ENCODE assay signal across 12 mouse cellular contexts in genomic region chr1:86510676-86511441, GRCm38 (mm10). TPM values are rescaled to one million over a fixed set of nuclear protein-coding genes. Genes with fewer than 3 reads are reported as not detected.
DNase-seq lines count a peak whose midpoint lies in the region; ATAC-seq and TF ChIP-seq lines count a peak whose summit lies in the region.
"Had no signal": no experiment of that assay in that cellular context is flagged by ENCODE, and none has a peak within 500 bp of the region (broad histone marks: within the 10 kb centered on the region; RNA-seq: fewer than 3 reads in every experiment).

No protein-coding gene starts in this region.

- H3K36me3 ChIP-seq in heart, embryonic 13.5 days, result no peaks in the 10 kb centered on the region
- H3K36me3 ChIP-seq in ES-E14 (ENCODE audit: control insufficient read depth, insufficient read depth, low read length, poor library complexity, severe bottlenecking), result no peaks in the 10 kb centered on the region
- no peaks in the 10 kb centered on the region for H3K36me3 ChIP-seq in midbrain, embryonic 16.5 days (ENCODE audit: control insufficient read depth, insufficient read depth, low read length)

- H3K4me3 ChIP-seq in heart, embryonic 13.5 days, result no peak overlapping the region
- H3K4me3 ChIP-seq in ES-E14 (ENCODE audit: insufficient read depth in 1 of 2, low read depth in 1 of 2, low read length in 2 of 2, poor library complexity in 1 of 2, severe bottlenecking in 1 of 2), result 0 out of 4 replicates have a peak overlapping the region, but pooled peaks of 1 of the 2 experiments have one; percentile 5
- H3K4me3 ChIP-seq in midbrain, embryonic 16.5 days (ENCODE audit: low read depth, low read length), result no peak overlapping the region

- in situ Hi-C loops in ES-E14 (cut with MboI; ENCODE audit: low sequenced_read_pairs in 2 of 2, unreplicated experiment in 2 of 2), result no loop called here

- intact Hi-C loops in heart, postnatal 10 days (cut with DNase I), result no loop called here

- no peak for ATAC-seq in heart, embryonic 13.5 days (ENCODE audit: extremely low read depth, insufficient number of reproducible peaks, low FRiP score, low TSS enrichment)
- ATAC-seq in granulocyte monocyte progenitor cell, adult 5-6 weeks (replicated peaks; ENCODE audit: poor library complexity, severe bottlenecking), result peak; percentile 16; the same call in 1 of the 2 replicates
- ATAC-seq in midbrain, embryonic 16.5 days, result peak; percentile 52; the same call in 1 of the 2 replicates

- H3K9me3 ChIP-seq in heart, embryonic 13.5 days, result no peaks in the 10 kb centered on the region
- H3K9me3 ChIP-seq in ES-E14 (ENCODE audit: control insufficient read depth, insufficient read depth, low read depth, low read length), result no peaks in the 10 kb centered on the region
- no peaks in the 10 kb centered on the region for H3K9me3 ChIP-seq in midbrain, embryonic 16.5 days (replicated peaks; ENCODE audit: control insufficient read depth, low read length, poor library complexity, severe bottlenecking)

- H3K27ac ChIP-seq in heart, embryonic 13.5 days (replicated peaks), result no peak overlapping the region
- H3K27ac ChIP-seq in ES-E14 (ENCODE audit: insufficient read depth, low read depth, low read length, poor library complexity, severe bottlenecking), result peak overlapping the region; percentile 59
- H3K27ac ChIP-seq in midbrain, embryonic 16.5 days (ENCODE audit: low read length), result no peak overlapping the region

- no peaks in the 10 kb centered on the region for H3K27me3 ChIP-seq in heart, embryonic 13.5 days (replicated peaks)
- H3K27me3 ChIP-seq in midbrain, embryonic 16.5 days (ENCODE audit: control insufficient read depth, insufficient read depth, low read depth, low read length), result no peaks in the 10 kb centered on the region

- no peak for DNase-seq in heart, postnatal 10 days
- no peak for DNase-seq in ES-E14 (ENCODE audit: low read depth, low spot score)
- no peak for DNase-seq in Muller cell, postnatal 12 days (ENCODE audit: inconsistent ontology term)
- DNase-seq in kidney, adult 9 months, result no peak
- DNase-seq in adrenal gland, postnatal 14 days, result no peak
- DNase-seq: cerebellum, adult 11 months; gastrocnemius, postnatal 14 days; lung, adult 18-20 months; right cerebral cortex, postnatal 25 days had no signal

- peak overlapping the region; percentile 54 for H3K9ac ChIP-seq in heart, embryonic 13.5 days
- H3K9ac ChIP-seq in ES-E14 (ENCODE audit: insufficient read depth, low read depth, low read length, poor library complexity, severe bottlenecking), result no peak overlapping the region
- no peak overlapping the region for H3K9ac ChIP-seq in midbrain, embryonic 16.5 days (ENCODE audit: low read depth, low read length)

- no peak overlapping the region for H3K4me2 ChIP-seq in heart, embryonic 13.5 days
- no peak overlapping the region for H3K4me2 ChIP-seq in midbrain, embryonic 16.5 days (ENCODE audit: low read length)

- H3K4me1 ChIP-seq in heart, embryonic 13.5 days, result peaks cover 19% of the 10 kb centered on the region
- H3K4me1 ChIP-seq in ES-E14 (ENCODE audit: control insufficient read depth in 2 of 2, insufficient read depth in 2 of 2, low read length in 2 of 2, poor library complexity in 1 of 2), result peaks cover 3 to 45% of the 10 kb centered on the region in 2 experiments; a peak in 2 of 4 replicates
- peaks cover 3% of the 10 kb centered on the region for H3K4me1 ChIP-seq in midbrain, embryonic 16.5 days (ENCODE audit: control insufficient read depth, insufficient read depth, low read length)

- WGBS in heart, embryonic 13.5 days, result 62% methylated on average over 9 of the region's 9 CpGs
- WGBS in midbrain, embryonic 16.5 days, result 31% methylated on average over 9 of the region's 9 CpGs

TF ChIP-seq in ES-E14, 5 proteins besides CTCF, POLR2A, EP300 and RAD21:
- TF ChIP-seq ZC3H11A (IDR thresholded peaks at IDR 0.05; ENCODE audit: borderline replicate concordance, low read depth, low read length) (no peak), MAFK (IDR thresholded peaks at IDR 0.05; ENCODE audit: insufficient read depth, low read depth, low read length) (no peak), CHD2 (IDR thresholded peaks at IDR 0.05; ENCODE audit: low read depth, low read length) (no peak), HCFC1 (IDR thresholded peaks at IDR 0.05; ENCODE audit: borderline replicate concordance, insufficient read depth, low read length) (no peak), ZNF384 (IDR thresholded peaks at IDR 0.05; ENCODE audit: low read depth, low read length) (no peak)

RNA-seq across cellular contexts. Expression of gene Ptma, which starts 15.7 kb away (rescaled TPM):
- 929 and 934 TPM in 2 replicates for polyA plus RNA-seq in heart, embryonic 13.5 days (2015; fragmentation: Nextera tagmentation; extraction: Ambion mirVana)
- 100 to 1,000 TPM; 535 to 599 TPM for total RNA-seq in heart, postnatal 10 days (2021)
- total RNA-seq in ES-E14 (2012; rRNA removed), result 2,106 and 2,587 TPM in 2 replicates
- total RNA-seq in granulocyte monocyte progenitor cell, adult 5-6 weeks (2014; fragmentation: Nextera tagmentation), result 3,814 and 3,953 TPM in 2 replicates
- 7,771 and 8,789 TPM in 2 replicates for total RNA-seq in granulocyte monocyte progenitor cell, adult 5-6 weeks (2017)
- 1,375 and 1,671 TPM in 2 replicates for polyA plus RNA-seq in midbrain, embryonic 16.5 days (2015; fragmentation: Nextera tagmentation; extraction: Ambion mirVana)
- total RNA-seq in adrenal gland, postnatal 14 days (2021), result 806 and 848 TPM in 2 replicates
